In genomic region chr4:44816584-44816983, GRCm38 (mm10) we compare ENCODE assay signal across 14 mouse cellular contexts.
"Had no signal": no experiment of that assay in that cellular context is flagged by ENCODE, and none has a peak within 500 bp of the region (broad histone marks: within the 10 kb centered on the region; RNA-seq: fewer than 3 reads in every experiment).

No protein-coding gene starts in this region.

- H3K4me3 ChIP-seq: intestine, embryonic 15.5 days; limb, embryonic 12.5 days; liver, embryonic 13.5 days; lung, embryonic 15.5 days; midbrain, embryonic 15.5 days; neural tube, embryonic 13.5 days had no signal

- H3K27me3 ChIP-seq: intestine, embryonic 15.5 days; limb, embryonic 12.5 days; liver, embryonic 13.5 days; lung, embryonic 15.5 days; midbrain, embryonic 15.5 days; neural tube, embryonic 13.5 days had no signal

- H3K27ac ChIP-seq: intestine, embryonic 15.5 days; limb, embryonic 12.5 days; liver, embryonic 13.5 days; lung, embryonic 15.5 days; macrophage; midbrain, embryonic 15.5 days; neural tube, embryonic 13.5 days had no signal

- H3K36me3 ChIP-seq: intestine, embryonic 15.5 days; limb, embryonic 12.5 days; liver, embryonic 13.5 days; lung, embryonic 15.5 days; midbrain, embryonic 15.5 days; neural tube, embryonic 13.5 days had no signal

- H3K4me1 ChIP-seq: limb, embryonic 12.5 days; lung, embryonic 15.5 days; midbrain, embryonic 15.5 days; neural tube, embryonic 13.5 days had no signal

- H3K9me3 ChIP-seq: intestine, embryonic 15.5 days; limb, embryonic 12.5 days; liver, embryonic 13.5 days; lung, embryonic 15.5 days; midbrain, embryonic 15.5 days; neural tube, embryonic 13.5 days had no signal

- H3K4me2 ChIP-seq: intestine, embryonic 15.5 days; limb, embryonic 12.5 days; liver, embryonic 13.5 days; lung, embryonic 15.5 days; midbrain, embryonic 15.5 days; neural tube, embryonic 13.5 days had no signal

- DNase-seq: kidney, adult 18-20 months; kidney, postnatal 25 days; layer of hippocampus, postnatal 36 days; liver; liver, embryonic 13.5 days; liver, postnatal 0 days; lung, postnatal 14 days; right cerebral cortex, postnatal 14 days had no signal

- H3K9ac ChIP-seq: intestine, embryonic 15.5 days; limb, embryonic 12.5 days; liver, embryonic 13.5 days; liver, postnatal 0 days; lung, embryonic 15.5 days; midbrain, embryonic 15.5 days; neural tube, embryonic 13.5 days had no signal

- ATAC-seq: intestine, embryonic 15.5 days; liver, postnatal 0 days; midbrain, embryonic 15.5 days had no signal
